Mouse (Mus musculus) lung, postnatal 10 days (tissue): ENCODE measurements around the gene Crat.

Experiments
- DNase-seq: peaks from one replicate; pipeline ENCODE4 v3.0.0; 2021

The Crat gene

DNA sequence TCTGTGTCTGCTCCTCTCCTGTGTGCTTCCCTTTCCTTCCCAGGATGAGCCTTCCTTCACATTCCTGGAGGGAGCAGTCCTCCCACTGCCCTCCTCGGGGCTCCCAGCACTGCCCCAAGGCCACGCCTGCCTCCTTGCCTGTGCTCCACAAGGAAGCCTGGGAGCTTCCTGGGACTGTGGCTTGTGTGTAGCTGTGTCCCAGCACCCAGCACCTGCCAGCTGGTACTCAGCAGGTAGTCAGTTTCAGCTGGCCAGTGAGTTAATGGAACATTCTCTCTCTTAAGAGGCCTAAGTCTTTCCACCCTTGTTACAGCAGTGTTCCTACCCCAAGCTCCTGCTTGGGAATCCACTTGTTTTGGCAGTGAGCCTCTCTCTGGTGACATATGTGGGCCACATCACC is 12.8 kb downstream of the Crat start:
- no peak for DNase-seq

DNA sequence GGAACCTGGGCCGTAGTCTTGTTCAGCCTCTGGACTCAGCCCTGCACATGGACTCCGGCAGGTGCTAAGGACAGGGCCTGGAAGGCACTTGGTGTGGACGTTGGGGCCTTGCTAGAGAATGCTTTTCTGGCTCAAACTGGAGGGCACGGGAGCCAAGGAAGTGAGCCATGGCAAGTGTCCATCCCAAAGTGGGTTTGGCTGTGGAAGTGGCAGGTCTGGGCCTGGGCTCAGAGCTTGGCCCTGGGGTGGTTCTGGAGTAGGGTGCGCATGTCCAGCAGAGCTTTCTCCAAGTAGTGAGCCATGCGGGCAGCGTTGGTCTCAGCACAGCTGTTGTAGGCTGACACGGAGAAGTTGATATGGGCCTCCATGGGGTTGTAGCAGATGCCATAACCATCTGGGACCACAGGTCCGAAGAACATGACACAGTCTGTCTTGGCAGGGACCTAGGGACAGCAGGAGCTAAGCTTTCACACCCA is 13.2 kb downstream of the Crat start:
- DNase-seq = no peak

DNA sequence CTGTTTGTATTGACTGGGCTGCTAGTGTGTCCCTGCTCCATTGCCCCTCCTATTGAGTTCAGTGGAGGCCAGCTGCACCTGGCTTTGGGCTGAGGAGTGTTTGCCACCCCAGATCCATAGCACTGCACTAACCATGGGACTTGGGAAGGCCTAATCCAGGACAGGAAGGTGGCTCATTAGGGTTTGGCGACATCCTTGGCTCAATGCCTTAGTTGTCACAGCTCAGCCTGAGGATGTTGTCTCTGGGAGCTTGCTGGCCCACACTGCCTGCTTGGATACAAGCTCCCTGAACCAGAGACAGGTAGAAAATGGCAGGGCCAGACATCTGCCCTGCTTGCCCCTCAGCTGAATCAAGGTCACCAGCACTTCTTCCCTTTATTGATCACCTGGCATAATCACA is 14.0 kb downstream of the Crat start:
- DNase-seq = no peak

DNA sequence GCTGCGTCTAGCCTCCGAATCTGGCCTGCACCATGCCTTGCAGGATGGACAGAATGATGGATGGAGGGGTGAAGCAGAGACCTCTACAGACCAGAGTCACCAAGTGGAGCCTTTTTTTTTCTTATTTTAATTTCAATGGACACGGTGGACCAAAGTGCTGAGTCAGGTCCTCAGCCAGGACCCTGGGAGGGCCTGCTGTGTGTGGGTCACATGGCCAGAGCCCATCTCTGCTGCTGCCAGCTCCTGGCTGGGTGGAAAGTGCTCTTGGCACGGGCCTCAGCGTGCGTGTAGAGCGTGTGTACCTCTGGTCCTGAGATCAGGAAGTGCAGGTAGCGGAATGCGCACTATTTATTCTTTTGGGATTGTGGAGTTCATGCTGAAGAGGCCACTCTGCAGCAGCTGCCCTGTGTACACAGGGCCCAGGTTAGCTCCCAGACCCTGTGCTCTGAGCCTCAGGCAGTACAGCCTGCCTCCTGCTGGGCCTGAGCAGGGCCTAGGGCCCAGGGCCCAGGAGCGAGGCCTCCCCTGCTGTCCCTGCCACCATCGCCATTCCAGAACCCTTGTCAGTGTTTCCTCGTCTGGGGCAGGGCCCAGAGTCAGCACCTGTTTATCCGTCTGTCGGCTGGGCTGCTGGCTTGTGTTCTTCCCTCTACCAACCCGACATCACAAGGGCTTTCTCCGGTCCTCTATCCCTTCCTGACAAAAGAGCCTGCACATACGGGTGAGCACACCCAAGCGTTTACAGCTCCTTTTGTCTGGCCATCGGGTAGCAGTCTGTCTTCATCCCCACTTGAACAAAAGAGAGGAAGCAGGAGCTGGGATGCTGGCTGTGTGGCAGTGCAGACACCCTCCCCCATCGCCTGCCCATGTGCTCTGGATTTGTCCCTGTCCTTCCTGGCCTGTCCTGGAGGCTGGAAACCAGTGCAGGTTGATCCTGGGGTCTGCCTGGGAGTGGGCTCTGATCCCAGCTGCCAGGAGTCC is 16.1 kb downstream of the Crat start:
- DNase-seq = peak; percentile 53

DNA sequence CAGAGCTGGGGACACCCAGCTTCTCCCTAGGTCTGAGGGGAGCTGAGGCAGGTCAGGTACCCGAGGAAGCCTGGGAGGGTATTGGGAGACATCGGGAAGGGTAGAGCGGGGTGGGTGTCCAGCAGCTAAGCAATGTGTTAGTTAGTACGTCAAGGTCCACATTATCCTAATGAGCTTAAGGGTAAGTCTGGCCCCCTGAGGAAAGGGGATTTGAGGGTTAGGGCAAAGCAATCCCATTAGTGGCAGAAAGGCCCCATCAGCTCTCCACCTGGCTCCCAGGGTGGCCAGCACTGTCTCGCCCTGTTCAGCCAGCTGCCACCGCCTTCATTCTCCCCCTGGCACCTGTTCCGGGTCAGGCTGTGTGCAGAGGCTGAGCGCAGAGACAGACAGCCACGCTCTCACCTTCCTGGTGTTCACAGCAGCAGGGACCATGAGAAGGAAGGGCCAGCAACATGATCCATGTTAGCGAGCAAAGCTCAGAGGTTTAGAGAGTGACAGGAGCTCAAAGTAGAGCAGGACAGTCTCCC is 17.6 kb downstream of the Crat start:
- no peak for DNase-seq

DNA sequence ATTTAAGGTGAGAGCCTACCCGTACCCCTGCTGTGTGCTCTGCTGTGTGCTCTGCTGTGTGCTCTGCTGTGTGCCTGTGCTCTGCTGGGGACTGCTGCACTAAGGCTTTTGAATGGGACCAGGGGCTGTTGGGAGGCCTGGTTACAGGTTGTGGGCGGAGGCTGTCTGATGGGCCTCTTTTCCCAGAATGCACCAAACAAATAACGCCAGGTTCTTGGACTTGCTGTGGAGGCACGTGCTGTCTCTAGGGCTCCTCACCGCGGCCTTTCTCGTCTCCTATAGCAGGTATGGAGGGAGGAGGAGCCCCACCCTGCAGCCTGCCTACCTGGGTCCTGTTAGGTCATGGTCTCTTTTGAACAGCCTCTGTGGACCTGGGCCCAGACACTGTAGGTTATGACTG is 19.4 kb downstream of the Crat start:
- no peak for DNase-seq

DNA sequence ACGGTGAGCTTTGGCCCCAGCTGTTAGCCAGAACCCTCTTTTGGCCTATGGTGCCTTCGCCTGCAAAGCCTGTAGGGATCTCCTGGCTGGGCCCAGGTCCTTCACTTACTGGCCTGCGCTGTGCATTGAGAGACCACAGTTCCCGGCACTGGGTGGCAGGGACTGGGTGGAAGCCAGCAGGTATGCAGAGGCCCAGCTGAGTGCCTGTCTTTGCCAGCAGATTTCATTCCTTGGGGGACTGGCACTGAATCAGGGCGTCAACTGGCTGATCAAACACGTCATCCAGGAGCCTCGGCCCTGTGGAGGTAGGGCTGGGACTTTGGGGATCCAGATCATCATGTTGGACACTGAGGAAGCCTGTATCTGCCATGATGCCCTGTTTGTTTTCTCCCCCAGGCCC is 19.9 kb downstream of the Crat start:
- no peak for DNase-seq

DNA sequence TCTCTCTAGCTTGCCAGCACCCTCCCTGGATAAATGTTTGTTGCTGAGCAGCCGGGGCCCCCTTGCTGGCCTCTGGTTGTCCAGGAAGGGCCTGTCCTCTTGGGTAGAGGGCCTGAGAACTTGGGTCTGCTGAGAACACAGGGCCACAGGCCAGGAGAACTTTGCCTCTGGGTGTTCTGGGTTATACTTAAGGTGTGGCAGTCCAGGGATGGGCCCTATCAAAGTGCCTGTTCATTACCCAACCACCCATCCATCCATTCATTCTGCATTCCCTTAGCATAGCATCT is 22.3 kb downstream of the Crat start:
- DNase-seq = no peak

DNA sequence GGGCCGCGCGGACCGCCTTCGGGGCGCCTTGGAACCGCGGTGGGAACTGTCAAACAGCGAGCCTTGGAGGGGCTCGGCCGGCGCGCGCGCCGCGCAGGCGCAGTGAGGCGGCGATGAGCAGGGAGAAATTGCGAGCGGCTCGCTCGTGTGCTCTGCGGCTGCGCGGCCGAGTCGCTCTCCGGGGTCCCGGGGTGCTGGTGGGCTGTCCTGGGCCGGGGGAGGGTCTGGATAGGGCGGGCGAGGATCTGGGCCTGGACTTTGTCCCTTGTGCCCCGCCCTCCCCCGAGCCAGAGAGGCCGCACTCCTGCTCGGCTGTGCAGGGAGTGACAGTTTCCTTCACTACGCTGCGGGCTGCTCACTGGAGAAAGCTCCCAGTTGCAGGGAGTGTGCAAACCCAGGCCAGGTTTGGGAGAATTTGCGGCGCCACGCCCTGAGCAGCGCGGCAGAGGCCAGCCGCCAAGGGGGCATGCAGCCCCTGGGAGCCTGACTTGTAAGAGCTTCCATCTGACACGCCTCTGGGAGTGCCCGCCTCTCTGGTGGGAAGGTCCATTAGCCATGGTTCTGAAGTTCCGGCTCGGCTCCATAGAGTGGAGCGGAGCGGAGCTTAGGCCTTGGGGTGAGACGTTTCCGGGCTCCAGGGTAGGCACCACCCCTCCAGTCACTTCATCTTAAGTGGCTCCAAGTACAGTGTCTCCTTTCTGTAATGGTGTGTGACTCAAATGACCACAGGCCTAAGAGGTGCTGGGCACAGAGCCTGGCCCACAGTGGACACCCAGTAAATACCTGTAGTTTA is 22.8 kb downstream of the Crat start:
- DNase-seq = peak; percentile 91

DNA sequence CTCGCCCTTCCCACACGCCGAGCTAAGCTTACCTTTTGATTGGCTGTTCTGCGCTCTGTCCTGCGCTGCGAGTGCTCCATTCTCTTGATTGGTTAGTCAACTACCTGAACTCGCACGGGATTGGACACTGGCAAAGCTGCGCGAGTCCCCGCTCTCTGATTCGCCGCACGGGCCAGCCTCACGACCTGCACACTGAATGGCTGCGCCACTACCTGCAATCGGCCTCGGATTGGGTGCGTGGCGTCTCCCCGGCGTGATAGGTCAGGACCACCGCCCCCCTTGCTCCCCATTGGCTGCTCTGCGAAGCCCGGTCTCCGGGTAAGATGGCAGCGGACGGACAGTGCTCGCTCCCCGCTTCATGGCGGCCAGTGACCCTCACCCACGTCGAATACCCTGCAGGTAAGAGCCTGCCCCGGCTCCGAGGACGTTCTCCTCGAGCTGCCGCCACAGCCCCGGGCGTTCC is 23.5 kb downstream of the Crat start, which contains the start of gene Dolpp1:
Gene Dolpp1, plus strand, starts transcription at position 141 of the 463 bp plus-strand sequence.
- peak; percentile 99 for DNase-seq

DNA sequence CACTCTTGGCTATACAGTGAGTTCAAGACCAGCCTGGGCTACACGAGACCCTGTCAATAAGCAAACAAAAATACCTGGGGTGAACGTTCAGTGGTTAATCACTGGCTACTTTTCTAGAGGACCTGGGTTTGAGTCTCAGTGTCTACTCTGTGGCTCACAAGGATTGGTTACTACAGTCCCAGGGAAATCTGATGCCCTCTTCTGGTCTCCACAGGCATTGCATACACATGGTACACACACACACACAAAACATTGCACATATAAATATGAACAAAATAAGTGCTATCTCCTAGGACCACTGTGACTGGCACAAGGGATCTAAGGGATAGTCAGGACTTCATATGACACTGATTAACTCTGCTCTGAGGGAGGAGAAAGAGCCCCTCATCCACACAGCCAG is 26.6 kb downstream of the Crat start:
- no peak for DNase-seq

DNA sequence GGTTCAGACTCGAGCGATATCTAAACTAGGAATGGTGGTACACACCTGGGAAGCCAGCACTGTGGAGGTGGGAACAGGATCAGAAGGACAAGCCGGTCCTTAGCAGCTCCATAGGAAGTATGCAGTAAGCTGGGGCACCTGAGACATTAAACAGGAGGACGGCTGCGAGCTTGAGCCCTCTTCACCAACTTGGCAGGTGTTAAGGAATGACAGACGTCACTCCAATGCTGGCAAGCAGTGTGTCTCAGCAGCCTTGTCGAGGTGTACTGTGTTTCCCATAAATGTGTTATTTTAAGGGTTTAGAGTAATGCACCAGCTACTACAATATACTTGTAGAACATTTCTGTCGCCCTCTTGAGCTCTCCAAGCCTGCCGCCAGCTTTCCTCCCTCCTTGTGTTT is 28.7 kb downstream of the Crat start:
- no peak for DNase-seq

DNA sequence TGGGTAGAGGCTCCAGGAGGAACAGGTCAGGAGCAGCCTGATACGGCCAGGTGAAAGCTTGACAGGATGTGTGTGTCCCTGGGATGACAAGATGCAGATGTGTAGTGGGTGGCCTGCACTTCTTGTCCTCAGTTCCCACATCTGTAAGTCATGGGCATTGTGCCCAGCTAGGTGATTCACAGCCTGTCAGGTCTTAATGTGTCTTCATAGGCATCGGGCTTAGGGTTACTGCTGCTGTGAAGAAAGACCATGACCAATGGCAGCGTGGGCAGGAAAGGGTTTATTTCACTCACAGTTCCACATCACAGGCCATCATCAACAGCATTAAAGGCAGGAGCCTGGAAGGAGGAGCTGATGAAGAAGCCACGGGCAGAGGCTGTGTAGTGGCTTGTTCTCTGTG is 30.0 kb downstream of the Crat start:
- no peak for DNase-seq

DNA sequence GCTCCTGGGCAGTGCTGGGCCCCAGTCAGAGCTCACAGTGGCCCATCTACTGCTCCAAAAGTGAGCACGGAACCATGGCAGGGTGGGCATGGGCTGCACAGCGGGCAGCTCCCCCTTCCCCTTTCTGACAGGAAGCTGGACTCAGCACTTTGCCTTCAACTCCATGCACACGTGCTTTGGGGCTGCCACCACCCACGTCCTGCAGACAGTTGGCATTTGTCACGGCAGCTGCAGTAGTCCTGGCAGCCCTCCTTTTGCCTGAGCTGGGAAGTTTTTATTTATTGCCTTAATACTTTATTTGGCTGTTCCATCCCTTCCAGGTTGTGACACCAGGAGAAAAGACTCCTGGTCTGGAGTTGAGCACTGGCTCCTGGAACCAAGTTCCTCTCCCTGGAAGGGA is 30.8 kb downstream of the Crat start:
- DNase-seq = no peak

DNA sequence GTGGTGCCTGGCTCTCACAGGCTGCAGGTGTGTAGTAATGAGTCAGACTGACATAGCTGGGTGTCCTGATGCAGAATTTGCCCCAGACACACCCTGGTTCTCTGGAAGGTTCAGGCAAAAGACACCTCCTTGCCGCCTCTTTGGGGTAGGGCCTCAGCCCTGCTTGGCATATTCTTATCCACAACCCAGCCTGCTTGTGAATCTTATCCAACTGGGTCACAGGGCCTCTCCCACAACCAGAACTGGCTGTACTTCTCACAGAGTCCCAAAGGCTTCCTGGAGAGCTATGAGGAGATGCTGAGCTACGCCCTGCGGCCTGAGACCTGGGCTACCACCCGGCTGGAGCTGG is 34.3 kb downstream of the Crat start:
- no peak for DNase-seq

DNA sequence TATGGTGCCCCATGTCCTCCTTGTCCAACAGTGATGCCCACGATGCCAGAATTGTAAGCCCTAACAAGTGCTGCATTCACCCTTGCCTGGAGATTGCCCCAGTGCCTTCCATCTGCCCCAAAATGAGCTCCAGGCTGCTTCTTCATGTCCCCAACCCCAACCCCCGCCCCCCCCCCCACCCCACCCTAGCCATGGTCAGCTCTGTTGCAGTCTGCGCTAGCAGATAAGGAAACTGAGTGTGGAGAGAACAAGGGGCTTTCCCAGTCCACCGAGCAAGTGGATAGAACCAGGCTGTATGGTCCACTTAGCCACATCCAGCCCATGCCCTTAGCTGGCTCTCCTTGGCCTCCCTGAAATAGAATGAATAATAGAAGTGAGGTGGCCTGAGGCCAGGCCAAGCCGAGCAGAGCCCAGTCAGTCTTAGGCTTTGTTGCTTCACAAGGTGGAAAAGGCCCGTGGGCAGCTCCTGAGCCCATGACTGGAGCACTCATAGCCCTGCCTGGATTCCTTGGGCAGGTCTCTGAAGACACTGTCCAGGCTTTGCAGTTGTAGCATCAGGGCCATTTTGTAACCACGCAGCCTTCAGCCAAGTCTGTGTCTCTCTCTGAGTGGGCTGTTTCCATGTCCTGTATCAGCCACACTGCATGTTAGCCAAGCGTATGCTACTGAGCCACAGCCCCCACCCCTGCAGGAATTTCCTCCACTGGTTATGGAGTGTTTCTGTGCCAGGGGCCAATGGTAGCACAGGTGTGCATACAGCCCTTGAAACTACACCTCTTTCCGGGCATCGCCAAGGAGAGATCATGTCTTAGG is 34.8 kb downstream of the Crat start:
- DNase-seq = no peak

DNA sequence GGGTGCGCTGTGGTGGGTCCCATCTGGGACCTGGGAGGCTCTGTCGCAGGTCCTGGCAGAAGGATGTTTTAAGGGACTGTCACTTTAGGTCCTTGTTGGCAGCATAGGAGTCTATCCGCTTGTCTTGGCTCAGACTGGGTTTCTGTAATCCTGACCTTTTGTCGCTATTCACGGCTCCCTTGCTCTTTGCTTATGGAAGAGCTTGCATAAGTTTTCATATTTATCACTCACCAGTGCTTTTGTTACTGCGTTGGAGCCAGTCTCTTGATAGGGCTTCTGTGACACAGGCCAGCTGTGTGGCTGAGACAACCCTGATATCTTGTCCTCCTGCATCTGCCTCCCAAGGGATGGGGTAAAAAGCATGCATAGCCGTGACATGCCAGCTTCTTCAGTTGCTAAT is 36.3 kb downstream of the Crat start:
- DNase-seq = peak; percentile 29

DNA sequence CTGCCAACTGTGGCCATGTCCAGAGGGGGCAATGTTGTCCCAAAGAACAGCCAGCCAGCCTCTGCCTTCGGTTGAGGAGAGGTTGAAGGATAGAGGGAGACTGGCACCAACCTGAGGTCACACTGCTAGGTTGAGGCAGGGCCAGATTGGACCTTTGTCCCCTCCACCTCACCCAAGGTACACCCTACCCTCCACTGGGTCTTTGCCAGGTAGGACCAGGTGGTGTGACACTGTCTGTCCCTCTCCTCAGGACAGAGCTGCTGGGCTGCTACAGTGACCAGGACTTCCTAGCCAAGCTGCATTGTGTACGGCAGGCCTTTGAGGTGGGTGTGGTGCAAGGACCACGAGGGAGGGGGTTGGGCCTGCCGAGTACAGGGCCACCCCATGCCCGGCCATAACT is 37.9 kb downstream of the Crat start:
- DNase-seq = no peak

DNA sequence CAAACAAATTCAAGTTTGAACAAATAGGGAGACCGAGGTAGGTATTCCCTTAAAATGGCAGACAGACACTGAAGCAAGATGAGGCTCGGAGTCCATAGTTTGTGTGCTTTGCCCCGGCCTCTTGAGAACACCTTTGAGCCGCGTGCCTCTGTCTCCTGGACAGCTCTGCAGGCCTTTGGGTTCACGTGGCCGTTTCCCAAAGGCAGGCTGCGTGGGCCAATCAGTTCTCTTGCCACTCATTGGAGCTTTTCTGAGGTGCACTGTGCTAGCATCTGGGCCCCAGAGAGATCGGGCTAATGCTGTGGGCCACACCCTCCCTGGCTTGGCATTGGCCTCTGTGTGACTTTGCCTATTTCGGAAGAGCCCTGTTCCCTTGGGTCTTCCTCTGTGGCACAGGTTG is 39.7 kb downstream of the Crat start:
- no peak for DNase-seq

DNA sequence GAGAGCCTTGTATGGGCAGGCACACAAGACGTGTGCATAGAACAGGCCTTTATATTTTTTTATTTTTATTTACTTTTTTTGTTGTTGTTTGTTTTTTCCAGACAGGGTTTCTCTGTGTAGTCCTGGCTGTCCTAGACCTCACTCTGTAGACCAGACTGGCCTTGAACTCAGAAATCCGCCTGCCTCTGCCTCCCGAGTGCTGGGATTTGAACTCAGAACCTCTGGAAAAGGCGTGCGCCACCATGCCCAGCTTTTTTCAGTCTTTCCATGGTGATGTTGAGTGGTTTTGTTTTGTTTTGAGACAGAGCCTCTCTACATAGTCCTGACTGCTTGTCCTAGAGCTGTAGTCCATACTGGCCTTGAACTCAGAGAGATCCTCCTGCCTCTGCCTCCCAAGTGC is 42.9 kb downstream of the Crat start:
- DNase-seq = no peak

DNA sequence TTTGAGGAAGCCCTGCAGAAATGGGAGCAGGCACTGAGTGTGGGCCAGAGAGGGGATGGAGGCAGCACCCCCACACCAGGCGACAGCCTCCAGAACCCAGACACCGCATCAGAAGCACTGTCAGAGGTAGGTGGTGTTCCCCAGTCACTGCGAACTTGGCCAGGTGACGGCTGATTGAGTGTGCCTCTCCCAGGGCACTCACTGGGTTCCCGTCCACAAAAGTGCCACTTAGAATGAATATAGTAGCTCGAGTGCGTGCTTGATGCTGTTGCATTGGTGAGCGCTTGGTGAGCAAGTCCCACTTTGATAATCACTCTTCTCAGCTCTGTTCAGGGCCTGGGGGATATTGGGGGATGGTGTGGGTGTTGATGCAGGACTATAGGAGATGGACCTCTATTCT is 44.1 kb downstream of the Crat start:
- peak; percentile 41 for DNase-seq

DNA sequence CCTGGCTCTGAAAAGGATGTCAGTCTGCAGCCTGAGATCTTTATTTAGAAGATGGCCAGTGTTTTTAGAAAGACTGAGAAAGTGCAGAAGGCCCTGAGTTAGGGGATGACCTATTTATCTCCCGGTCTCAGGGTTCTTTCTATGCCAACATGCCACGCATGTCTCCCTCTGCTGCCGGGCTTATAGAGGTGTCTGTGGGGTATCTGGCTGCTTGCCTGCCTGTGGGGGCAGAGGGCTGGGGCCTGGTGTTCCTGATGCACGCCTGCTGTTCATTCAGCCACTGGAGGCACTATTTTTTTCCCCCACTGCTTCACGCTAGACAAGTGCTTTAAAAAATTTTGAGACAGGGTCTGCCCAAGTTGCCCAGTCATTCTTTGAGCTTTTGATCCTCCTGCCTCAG is 49.4 kb downstream of the Crat start:
- peak; percentile 74 for DNase-seq
